Mouse (Mus musculus) embryonic facial prominence, embryonic 11.5 days (tissue): ENCODE data around the gene Zfp599. TPM values are rescaled to one million over a fixed set of nuclear protein-coding genes. Genes with fewer than 3 reads are reported as not detected.

Source experiments
- ATAC-seq: fragments of 200-750 bp; cut with Nextera tagmentation; replicated peaks from 2 replicates; pipeline ENCODE4 v1.8.0; 2017; ENCODE audit warnings: low read depth; ENCODE audit not compliant: insufficient number of reproducible peaks, low FRiP score, low TSS enrichment
- DNase-seq: peaks from one replicate; pipeline ENCODE4 v3.0.0-alpha.2; 2015; ENCODE audit warnings: low spot score
- H3K27ac ChIP-seq: fragments of 300-500 bp; sonication (generic); replicated peaks from 2 replicates; pipeline ENCODE4 v1.5.1; 2014; ENCODE audit warnings: mild to moderate bottlenecking, low read depth, low read length, control low read depth
- H3K27me3 ChIP-seq: fragments of 300-500 bp; sonication (generic); 2 replicates; pipeline ENCODE4 v1.6.1; 2014; ENCODE audit warnings: mild to moderate bottlenecking, low read length, moderate library complexity, mixed read lengths; ENCODE audit not compliant: control insufficient read depth, insufficient read depth
- H3K36me3 ChIP-seq: fragments of 300-500 bp; sonication (generic); replicated peaks from 2 replicates; pipeline ENCODE4 v1.6.1; 2014; ENCODE audit warnings: low read depth, mild to moderate bottlenecking, low read length, moderate library complexity, mixed read lengths; ENCODE audit not compliant: control insufficient read depth, insufficient read depth
- H3K4me1 ChIP-seq: fragments of 300-500 bp; sonication (generic); 2 replicates; pipeline ENCODE4 v1.6.1; 2014; ENCODE audit warnings: low read length, mixed read lengths; ENCODE audit not compliant: control insufficient read depth, insufficient read depth
- H3K4me2 ChIP-seq: fragments of 300-500 bp; sonication (generic); 2 replicates; pipeline ENCODE4 v1.6.1; 2014; ENCODE audit warnings: low read depth, mild to moderate bottlenecking, control low read depth, low read length, moderate library complexity
- H3K4me3 ChIP-seq: fragments of 300-500 bp; sonication (generic); 2 replicates; pipeline ENCODE4 v1.5.1; 2014; ENCODE audit warnings: low read depth, low read length, control low read depth
- H3K9ac ChIP-seq: fragments of 300-500 bp; sonication (generic); replicated peaks from 2 replicates; pipeline ENCODE4 v1.6.1; 2014; ENCODE audit warnings: mild to moderate bottlenecking, control low read depth, low read length
- H3K9me3 ChIP-seq: fragments of 300-500 bp; sonication (generic); replicated peaks from 2 replicates; pipeline ENCODE4 v1.6.1; 2016; ENCODE audit warnings: mild to moderate bottlenecking, low read length, inconsistent platforms, mixed read lengths; ENCODE audit not compliant: control insufficient read depth
- WGBS: fragments of 180-500 bp; shearing (Covaris S2); extraction: QIAGEN DNeasy Blood & Tissue Kit; methylation state at CpG from one replicate; pipeline ENCODE4 v1.1.7; 2014; 5-methylcytosine and 5-hydroxymethylcytosine counted together
- polyA plus RNA-seq: library from polyadenylated mRNA; unstranded; fragments of >200 nt; fragmentation: Nextera tagmentation; extraction: Ambion mirVana; gene quantifications from 2 replicates; pipeline ENCODE4 v1.2.1, GENCODE M21; 2014

The Zfp599 gene
- polyA plus RNA-seq, 1 experiment from 2014 or later = 9.6 TPM

DNA sequence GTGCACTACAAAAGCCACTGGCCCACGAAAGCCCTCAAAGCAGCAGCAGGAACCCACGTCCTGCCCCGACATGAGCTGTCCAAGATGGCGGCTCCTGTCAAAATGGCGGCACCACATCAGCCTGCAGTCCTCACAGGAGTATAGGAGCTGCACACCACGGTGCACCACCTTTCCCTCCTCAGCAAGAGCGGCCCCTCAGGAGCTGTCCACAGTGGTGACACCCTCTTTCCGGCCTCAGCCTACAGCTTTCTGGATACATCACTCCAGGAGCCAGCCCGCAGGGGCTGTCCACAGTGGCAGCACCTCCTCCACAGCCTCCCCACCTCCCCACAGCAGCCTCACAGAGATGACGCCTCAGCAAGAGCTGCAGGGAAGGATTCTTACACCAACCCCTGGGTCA lies 2.9 kb upstream of the Zfp599 start:
- DNase-seq (no peak), ATAC-seq (no peak; the same call in 1 of the 2 replicates)
- H3K27me3 ChIP-seq = no peaks in the 10 kb centered on the region
- WGBS = 90% methylated on average over 10 of the region's 10 CpGs
- no peak overlapping the region for H3K9ac ChIP-seq
- no peak overlapping the region for H3K4me3 ChIP-seq
- no peaks in the 10 kb centered on the region for H3K36me3 ChIP-seq
- no peaks in the 10 kb centered on the region for H3K9me3 ChIP-seq
- H3K4me1 ChIP-seq = no peaks in the 10 kb centered on the region
- no peak overlapping the region for H3K4me2 ChIP-seq
- no peak overlapping the region for H3K27ac ChIP-seq

DNA sequence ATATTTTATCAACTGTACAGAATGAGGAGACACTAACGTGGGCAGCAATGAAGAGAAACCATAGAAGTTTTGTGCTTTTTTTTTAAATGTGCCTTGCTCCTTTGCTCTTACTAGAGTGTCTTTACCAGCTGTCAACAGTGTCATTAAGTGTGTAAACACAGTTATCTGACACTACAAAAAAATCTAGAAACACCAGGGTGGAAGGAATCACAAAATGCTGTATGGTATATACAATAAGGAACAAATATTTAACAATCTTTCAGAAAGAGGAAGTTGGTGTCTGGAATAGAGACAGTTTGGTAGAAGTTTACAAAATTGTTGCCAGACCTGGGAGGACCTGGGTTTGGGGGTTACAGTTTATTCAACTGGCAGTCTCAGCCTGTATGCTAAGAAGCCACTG lies 1.9 kb upstream of the Zfp599 start:
- H3K9me3 ChIP-seq = no peaks in the 10 kb centered on the region
- H3K27me3 ChIP-seq = no peaks in the 10 kb centered on the region
- 88% methylated on average over 1 of the region's 1 CpGs for WGBS
- ATAC-seq (no peak), DNase-seq (no peak)
- H3K4me1 ChIP-seq = no peaks in the 10 kb centered on the region
- H3K4me3 ChIP-seq = no peak overlapping the region
- no peaks in the 10 kb centered on the region for H3K36me3 ChIP-seq
- H3K4me2 ChIP-seq = no peak overlapping the region
- H3K27ac ChIP-seq = no peak overlapping the region
- H3K9ac ChIP-seq = no peak overlapping the region

DNA sequence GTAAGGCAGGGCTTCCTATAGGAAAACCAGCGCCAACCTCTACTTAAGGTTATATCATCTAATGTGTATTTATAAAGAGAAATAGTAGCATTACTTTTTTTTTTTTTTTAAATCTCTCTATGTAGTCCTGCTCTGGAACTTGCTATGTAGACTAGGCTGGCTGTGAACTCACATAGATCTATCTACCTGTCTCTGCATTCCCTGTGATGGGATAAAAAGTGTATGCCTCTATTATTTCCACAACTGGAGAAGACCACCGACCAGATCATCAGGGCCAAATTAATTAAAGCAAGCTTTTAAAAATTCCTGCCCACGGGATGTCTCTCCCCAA lies 362 bp upstream of the Zfp599 start:
- no peaks in the 10 kb centered on the region for H3K27me3 ChIP-seq
- H3K4me3 ChIP-seq = peak overlapping the region; percentile 75; the same call in 1 of the 2 replicates
- no peak overlapping the region for H3K9ac ChIP-seq
- H3K27ac ChIP-seq = no peak overlapping the region
- no peaks in the 10 kb centered on the region for H3K4me1 ChIP-seq
- H3K36me3 ChIP-seq = peaks cover 2% of the 10 kb centered on the region; the same call in 1 of the 2 replicates
- H3K4me2 ChIP-seq = peak overlapping the region; percentile 62; the same call in 1 of the 2 replicates
- no peak for DNase-seq
- WGBS = 23% methylated on average over 3 of the region's 3 CpGs
- ATAC-seq = no peak
- H3K9me3 ChIP-seq = no peaks in the 10 kb centered on the region

DNA sequence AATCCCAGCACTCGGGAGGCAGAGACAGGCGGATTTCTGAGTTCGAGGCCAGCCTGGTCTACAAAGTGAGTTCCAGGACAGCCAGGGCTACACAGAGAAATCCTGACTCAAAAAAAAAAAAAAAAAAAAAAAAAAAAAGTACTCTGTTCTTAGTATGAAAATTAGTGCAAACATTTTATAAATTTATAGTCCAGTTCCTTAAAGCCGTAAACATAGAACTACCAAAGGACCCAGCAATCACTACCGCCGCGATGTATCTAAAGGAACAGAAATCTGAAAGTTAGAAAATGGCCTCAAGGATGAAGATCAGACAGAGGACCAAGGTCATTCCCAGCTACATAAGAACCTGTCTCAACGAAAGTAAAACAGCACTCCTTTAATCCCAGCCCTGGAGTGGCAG lies 911 bp downstream of the Zfp599 start:
- peak overlapping the region; percentile 75 for H3K4me3 ChIP-seq
- H3K9ac ChIP-seq = peak overlapping the region; percentile 82
- no peaks in the 10 kb centered on the region for H3K9me3 ChIP-seq
- peaks cover 7% of the 10 kb centered on the region for H3K36me3 ChIP-seq
- ATAC-seq (no peak), DNase-seq (no peak)
- no peaks in the 10 kb centered on the region for H3K4me1 ChIP-seq
- H3K27me3 ChIP-seq = no peaks in the 10 kb centered on the region
- H3K27ac ChIP-seq = no peak overlapping the region
- H3K4me2 ChIP-seq = peak overlapping the region; percentile 62
- WGBS = 91% methylated on average over 8 of the region's 8 CpGs

DNA sequence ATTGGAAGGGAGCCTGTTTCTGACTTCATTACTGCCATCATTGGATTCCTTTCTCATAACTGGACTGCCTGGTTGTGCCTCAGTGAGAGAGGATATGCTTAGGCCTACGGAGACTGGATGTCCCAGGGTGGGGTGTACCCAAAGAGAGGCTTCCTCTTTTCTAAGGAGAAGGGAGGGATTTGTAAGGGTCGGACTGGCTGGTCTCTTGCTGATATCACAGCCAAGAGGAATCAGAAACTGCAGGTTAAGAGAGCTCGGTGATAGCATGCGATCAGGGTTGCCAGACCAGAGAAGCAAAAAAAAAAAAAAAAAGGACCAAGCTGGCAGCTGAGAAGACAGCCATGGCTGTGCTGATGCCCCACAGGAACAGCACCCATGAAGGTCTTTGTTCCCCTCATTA lies 3.1 kb downstream of the Zfp599 start:
- Histone ChIP-seq H3K36me3 (peaks cover 16% of the 10 kb centered on the region), H3K27ac (no peak overlapping the region), H3K9ac (no peak overlapping the region), H3K9me3 (no peaks in the 10 kb centered on the region), H3K4me1 (no peaks in the 10 kb centered on the region), H3K4me3 (no peak overlapping the region), H3K27me3 (no peaks in the 10 kb centered on the region), H3K4me2 (no peak overlapping the region)
- DNase-seq (no peak), ATAC-seq (no peak)
- 96% methylated on average over 4 of the region's 4 CpGs for WGBS

DNA sequence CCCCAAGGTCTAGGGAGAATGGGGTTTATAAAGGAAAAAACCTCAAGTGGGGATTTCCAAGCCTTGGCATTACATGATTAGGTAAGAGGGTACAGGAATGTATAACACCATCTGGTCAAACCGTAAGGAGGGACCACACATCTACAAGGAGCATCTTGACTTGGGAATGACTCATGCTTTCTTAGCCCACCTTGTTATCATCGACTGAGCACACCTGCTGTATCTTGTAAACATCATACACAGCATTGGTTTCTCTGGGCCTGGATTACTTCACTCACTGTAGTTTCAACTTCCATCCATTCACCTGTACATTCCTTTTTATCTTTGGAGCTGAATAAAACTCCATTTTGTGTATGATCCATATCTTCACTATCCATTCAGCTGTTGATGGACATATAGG lies 15.5 kb downstream of the Zfp599 start:
- Histone ChIP-seq H3K4me2 (no peak overlapping the region), H3K36me3 (peaks cover 18% of the 10 kb centered on the region), H3K9me3 (peaks cover 5% of the 10 kb centered on the region; the same call in 1 of the 2 replicates), H3K27me3 (no peaks in the 10 kb centered on the region), H3K4me1 (no peaks in the 10 kb centered on the region), H3K9ac (no peak overlapping the region), H3K4me3 (no peak overlapping the region), H3K27ac (no peak overlapping the region)
- no peak for DNase-seq
- ATAC-seq = no peak
- WGBS = 88% methylated on average over 2 of the region's 2 CpGs

DNA sequence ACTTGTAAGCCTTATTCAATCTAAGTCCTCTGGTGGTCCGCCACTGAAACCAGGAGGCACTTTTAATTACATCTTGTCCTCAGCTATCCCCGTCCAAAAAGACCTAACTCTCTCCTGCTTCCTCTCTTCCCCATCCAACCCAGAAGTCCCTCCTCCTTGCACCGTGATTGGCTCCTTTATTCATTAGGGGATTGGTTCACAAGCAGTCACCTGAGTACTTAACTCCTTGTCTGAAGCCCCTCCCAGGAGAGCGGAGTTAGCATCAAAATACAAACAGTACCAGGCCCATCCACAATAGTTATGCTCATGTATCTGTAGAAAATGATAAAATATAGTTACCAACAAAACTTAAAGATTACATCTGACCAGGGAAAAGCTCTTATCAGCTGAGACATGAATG lies 19.7 kb downstream of the Zfp599 start:
- Histone ChIP-seq H3K36me3 (no peaks in the 10 kb centered on the region; the same call in none of the 2 replicates), H3K4me3 (no peak overlapping the region), H3K4me1 (no peaks in the 10 kb centered on the region), H3K4me2 (no peak overlapping the region), H3K9me3 (peaks cover 2% of the 10 kb centered on the region; the same call in 1 of the 2 replicates), H3K9ac (no peak overlapping the region), H3K27me3 (no peaks in the 10 kb centered on the region), H3K27ac (no peak overlapping the region)
- no peak for DNase-seq
- WGBS = 93% methylated on average over 4 of the region's 4 CpGs
- ATAC-seq = no peak

DNA sequence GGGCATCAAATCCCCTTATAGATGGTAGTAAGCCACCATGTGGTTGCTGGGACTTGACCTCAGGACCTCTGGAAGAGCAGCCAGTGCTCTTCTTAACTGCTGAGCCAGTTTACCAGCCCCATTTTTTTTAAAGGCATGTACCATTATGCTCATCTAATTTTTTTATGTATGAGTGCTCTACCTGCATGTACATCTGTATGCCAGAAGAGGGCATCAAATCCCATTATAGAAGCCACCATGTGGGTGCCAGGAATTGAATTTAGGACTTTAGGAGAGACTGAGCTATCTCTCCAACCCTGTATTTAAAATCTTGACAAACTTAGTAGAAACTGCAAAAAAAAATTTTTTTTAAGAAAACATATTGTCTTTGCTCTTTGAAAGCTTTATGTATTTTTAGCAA lies 29.1 kb downstream of the Zfp599 start:
- DNase-seq = peak; percentile 12
- Histone ChIP-seq H3K27me3 (no peaks in the 10 kb centered on the region), H3K9me3 (no peaks in the 10 kb centered on the region), H3K27ac (no peak overlapping the region), H3K36me3 (no peaks in the 10 kb centered on the region; the same call in 1 of the 2 replicates), H3K4me2 (no peak overlapping the region), H3K4me3 (no peak overlapping the region), H3K9ac (no peak overlapping the region), H3K4me1 (no peaks in the 10 kb centered on the region; the same call in 1 of the 2 replicates)
- ATAC-seq = no peak
